Mouse (Mus musculus): ENCODE results near the gene A3galt2.

GRCm38 (mm10) chr4:128795596-128795995 lies 40.4 kb downstream of the A3galt2 start:
- TF ChIP-seq GATA1 (IDR thresholded peaks at IDR 0.05; ENCODE audit: borderline replicate concordance, low read length) (no peak), FLI1 (IDR thresholded peaks at IDR 0.05; ENCODE audit: low read length) (no peak)
